Mouse (Mus musculus) neural tube, embryonic 15.5 days (tissue): ENCODE data around the gene Borcs6. TPM values are rescaled to one million over a fixed set of nuclear protein-coding genes. Genes with fewer than 3 reads are reported as not detected.

Experiments
- ATAC-seq: fragments of 200-750 bp; cut with Nextera tagmentation; 2 replicates; pipeline ENCODE4 v1.8.0; 2017; ENCODE audit warnings: mild to moderate bottlenecking, moderate TSS enrichment, moderate library complexity; ENCODE audit not compliant: low FRiP score
- H3K27ac ChIP-seq: fragments of 300-500 bp; sonication (generic); replicated peaks from 2 replicates; pipeline ENCODE4 v1.5.1; 2015; ENCODE audit warnings: mild to moderate bottlenecking, inconsistent platforms
- H3K27me3 ChIP-seq: fragments of 300-500 bp; sonication (generic); replicated peaks from 2 replicates; pipeline ENCODE4 v1.6.1; 2015; ENCODE audit warnings: inconsistent platforms
- H3K36me3 ChIP-seq: fragments of 300-500 bp; sonication (generic); 2 replicates; pipeline ENCODE4 v1.6.1; 2015; ENCODE audit warnings: inconsistent platforms
- H3K4me1 ChIP-seq: fragments of 300-500 bp; sonication (generic); 2 replicates; pipeline ENCODE4 v1.6.1; 2015; ENCODE audit warnings: inconsistent platforms
- H3K4me2 ChIP-seq: fragments of 300-500 bp; sonication (generic); 2 replicates; pipeline ENCODE4 v1.6.1; 2015; ENCODE audit warnings: inconsistent platforms, mild to moderate bottlenecking, moderate library complexity
- H3K4me3 ChIP-seq: fragments of 300-500 bp; sonication (generic); replicated peaks from 2 replicates; pipeline ENCODE4 v1.5.1; 2015; ENCODE audit warnings: mild to moderate bottlenecking, inconsistent platforms
- H3K9ac ChIP-seq: fragments of 300-500 bp; sonication (generic); replicated peaks from 2 replicates; pipeline ENCODE4 v1.6.1; 2015; ENCODE audit warnings: mild to moderate bottlenecking, inconsistent platforms
- H3K9me3 ChIP-seq: fragments of 300-500 bp; sonication (generic); replicated peaks from 2 replicates; pipeline ENCODE4 v1.6.1; 2016; ENCODE audit warnings: inconsistent platforms
- WGBS: fragments of 180-500 bp; shearing (Covaris S2); methylation state at CpG from one replicate; pipeline ENCODE4 v1.1.7; 2015; ENCODE audit warnings: mixed read lengths; 5-methylcytosine and 5-hydroxymethylcytosine counted together
- polyA plus RNA-seq: library from polyadenylated mRNA; unstranded; fragments of >200 nt; fragmentation: Nextera tagmentation; extraction: Ambion mirVana; gene quantifications from 2 replicates; pipeline ENCODE4 v1.2.1, GENCODE M21; 2015

Borcs6 gene
- polyA plus RNA-seq, 1 experiment from 2014 or later, result 24.0 TPM

DNA sequence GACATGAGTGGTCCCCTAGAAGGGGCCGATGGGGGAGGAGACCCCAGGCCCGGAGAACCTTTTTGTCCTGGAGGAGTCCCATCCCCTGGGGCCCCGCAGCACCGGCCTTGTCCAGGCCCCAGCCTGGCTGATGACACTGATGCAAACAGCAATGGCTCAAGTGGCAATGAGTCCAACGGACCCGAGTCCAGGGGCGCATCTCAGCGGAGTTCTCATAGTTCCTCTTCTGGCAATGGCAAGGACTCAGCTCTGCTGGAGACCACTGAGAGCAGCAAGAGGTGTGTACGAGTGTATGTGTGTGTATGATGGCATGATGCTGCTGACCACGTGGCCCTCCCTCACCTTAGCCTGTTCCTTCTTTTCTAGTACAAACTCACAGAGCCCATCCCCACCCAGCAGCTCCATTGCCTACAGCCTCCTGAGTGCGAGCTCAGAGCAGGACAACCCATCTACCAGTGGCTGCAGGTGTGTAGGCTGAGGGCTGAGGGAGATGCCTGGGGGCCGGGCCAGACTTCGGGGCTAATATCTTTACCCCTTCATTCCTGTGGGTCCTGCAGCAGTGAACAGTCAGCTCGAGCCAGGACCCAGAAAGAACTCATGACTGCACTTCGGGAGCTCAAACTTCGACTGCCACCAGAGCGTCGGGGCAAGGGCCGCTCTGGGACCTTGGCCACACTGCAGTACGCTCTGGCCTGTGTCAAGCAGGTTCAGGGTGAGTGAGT lies 41.3 kb downstream of the Borcs6 start:
- Histone ChIP-seq H3K27ac (no peak overlapping the region), H3K4me3 (peak overlapping the region; percentile 58), H3K9ac (peak overlapping the region; percentile 72), H3K27me3 (no peaks in the 10 kb centered on the region), H3K4me2 (peak overlapping the region; percentile 95), H3K9me3 (no peaks in the 10 kb centered on the region), H3K36me3 (peaks cover 50% of the 10 kb centered on the region), H3K4me1 (peaks cover 53% of the 10 kb centered on the region)
- 91% methylated on average over 20 of the region's 20 CpGs for WGBS
- ATAC-seq, result no peak

- H3K27ac ChIP-seq, result no peak overlapping the region
- H3K4me2 ChIP-seq, result no peak overlapping the region
- H3K27me3 ChIP-seq, result no peaks in the 10 kb centered on the region
- no peak overlapping the region for H3K9ac ChIP-seq
- H3K9me3 ChIP-seq, result no peaks in the 10 kb centered on the region
- no peak overlapping the region for H3K4me3 ChIP-seq
- ATAC-seq, result no peak
- H3K36me3 ChIP-seq, result peaks cover 58% of the 10 kb centered on the region
- WGBS, result 92% methylated on average over 21 of the region's 21 CpGs
- H3K4me1 ChIP-seq, result peaks cover 43% of the 10 kb centered on the region
These were observed 42.3 kb downstream of the Borcs6 start for GRCm38 (mm10) chr11:69101604-69102402.

DNA sequence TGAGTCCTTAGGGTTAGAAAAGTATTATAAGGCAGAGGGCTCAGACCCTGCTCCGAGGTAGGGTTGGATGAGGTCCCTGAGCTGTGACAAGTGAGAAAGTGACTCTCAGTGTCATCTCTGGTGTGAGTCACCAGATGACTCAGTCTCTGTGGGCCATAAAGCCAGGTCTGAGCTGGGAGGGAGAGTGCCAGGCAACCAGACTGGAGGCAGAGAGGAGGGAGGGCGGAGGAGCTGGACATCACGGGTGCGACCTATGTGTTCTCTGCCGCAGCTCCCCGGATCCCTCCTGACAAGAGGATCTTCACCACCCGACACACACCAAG lies 42.8 kb downstream of the Borcs6 start:
- H3K4me3 ChIP-seq, result no peak overlapping the region
- H3K27ac ChIP-seq, result no peak overlapping the region
- no peak overlapping the region for H3K9ac ChIP-seq
- H3K4me2 ChIP-seq, result no peak overlapping the region
- H3K27me3 ChIP-seq, result no peaks in the 10 kb centered on the region
- ATAC-seq, result no peak
- no peaks in the 10 kb centered on the region for H3K9me3 ChIP-seq
- peaks cover 38% of the 10 kb centered on the region for H3K4me1 ChIP-seq
- 95% methylated on average over 7 of the region's 7 CpGs for WGBS
- H3K36me3 ChIP-seq, result peaks cover 63% of the 10 kb centered on the region

- no peak for ATAC-seq
- Histone ChIP-seq H3K9me3 (no peaks in the 10 kb centered on the region), H3K4me3 (no peak overlapping the region), H3K9ac (0 out of 2 replicates have a peak overlapping the region, but pooled peaks have one; percentile 7), H3K27ac (no peak overlapping the region), H3K4me2 (no peak overlapping the region), H3K27me3 (no peaks in the 10 kb centered on the region), H3K4me1 (peaks cover 30% of the 10 kb centered on the region), H3K36me3 (peaks cover 71% of the 10 kb centered on the region)
- WGBS, result 96% methylated on average over 14 of the region's 14 CpGs
These were observed 43.6 kb downstream of the Borcs6 start for GRCm38 (mm10) chr11:69103121-69103520.

GRCm38 (mm10) chr11:69103531-69104435 lies 44.3 kb downstream of the Borcs6 start:
- ATAC-seq, result no peak
- no peaks in the 10 kb centered on the region for H3K27me3 ChIP-seq
- WGBS, result 91% methylated on average over 15 of the region's 15 CpGs
- peaks cover 24% of the 10 kb centered on the region for H3K4me1 ChIP-seq
- no peaks in the 10 kb centered on the region for H3K9me3 ChIP-seq
- no peak overlapping the region for H3K4me2 ChIP-seq
- no peak overlapping the region for H3K4me3 ChIP-seq
- peaks cover 77% of the 10 kb centered on the region for H3K36me3 ChIP-seq
- H3K27ac ChIP-seq, result no peak overlapping the region
- 0 out of 2 replicates have a peak overlapping the region, but pooled peaks have one; percentile 7 for H3K9ac ChIP-seq

GRCm38 (mm10) chr11:69104487-69104886 lies 45.0 kb downstream of the Borcs6 start:
- peaks cover 84% of the 10 kb centered on the region for H3K36me3 ChIP-seq
- no peaks in the 10 kb centered on the region for H3K9me3 ChIP-seq
- no peaks in the 10 kb centered on the region for H3K27me3 ChIP-seq
- H3K27ac ChIP-seq, result no peak overlapping the region
- 92% methylated on average over 14 of the region's 14 CpGs for WGBS
- no peak overlapping the region for H3K4me2 ChIP-seq
- peaks cover 18% of the 10 kb centered on the region for H3K4me1 ChIP-seq
- no peak overlapping the region for H3K9ac ChIP-seq
- no peak overlapping the region for H3K4me3 ChIP-seq
- ATAC-seq, result no peak

- no peak for ATAC-seq
- no peak overlapping the region for H3K9ac ChIP-seq
- H3K27me3 ChIP-seq, result no peaks in the 10 kb centered on the region
- peaks cover 85% of the 10 kb centered on the region for H3K36me3 ChIP-seq
- no peak overlapping the region for H3K27ac ChIP-seq
- no peaks in the 10 kb centered on the region for H3K9me3 ChIP-seq
- no peak overlapping the region for H3K4me2 ChIP-seq
- H3K4me1 ChIP-seq, result peaks cover 11% of the 10 kb centered on the region
- WGBS, result 91% methylated on average over 6 of the region's 6 CpGs
- no peak overlapping the region for H3K4me3 ChIP-seq
These were observed 45.7 kb downstream of the Borcs6 start for GRCm38 (mm10) chr11:69105227-69105626.

DNA sequence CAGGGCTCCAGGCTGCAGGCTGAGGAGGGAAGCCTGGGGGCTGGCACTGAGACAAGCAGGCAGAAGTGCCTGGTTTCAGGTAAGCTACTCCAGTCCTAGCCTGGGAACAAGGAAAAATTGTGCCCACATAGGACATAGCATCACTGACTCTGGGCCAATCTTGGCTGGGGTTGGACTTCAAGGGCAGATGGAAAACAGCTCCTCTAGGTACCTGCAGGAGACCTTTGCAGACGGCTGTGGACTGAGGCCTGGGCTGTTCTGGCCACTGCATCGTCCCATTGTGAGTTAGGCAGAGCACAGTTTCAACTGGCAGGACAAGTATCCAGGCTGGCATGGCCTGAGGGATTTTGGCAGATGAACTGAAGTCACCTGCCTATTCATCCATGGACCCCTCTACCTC lies 46.3 kb downstream of the Borcs6 start:
- 94% methylated on average over 2 of the region's 2 CpGs for WGBS

DNA sequence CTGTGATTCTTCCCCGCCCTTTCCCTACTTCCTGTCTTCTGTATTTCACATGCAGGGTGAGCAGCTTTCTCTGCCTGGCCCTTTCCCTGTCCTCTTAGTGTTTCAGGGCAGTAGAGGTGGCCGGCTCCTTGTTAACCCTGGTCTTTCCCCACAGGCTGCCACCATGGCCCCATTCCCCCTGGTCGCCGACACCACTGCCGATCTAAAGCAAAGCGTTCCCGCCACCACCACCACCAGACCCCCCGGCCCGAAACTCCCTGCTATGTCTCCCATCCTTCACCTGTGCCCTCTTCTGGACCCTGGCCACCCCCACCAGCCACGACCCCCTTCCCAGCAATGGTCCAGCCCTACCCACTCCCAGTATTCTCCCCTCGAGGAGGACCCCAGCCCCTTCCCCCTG lies 46.8 kb downstream of the Borcs6 start:
- WGBS, result 93% methylated on average over 9 of the region's 11 CpGs
- H3K4me1 ChIP-seq, result peaks cover 2% of the 10 kb centered on the region
- H3K9me3 ChIP-seq, result no peaks in the 10 kb centered on the region
- H3K4me3 ChIP-seq, result no peak overlapping the region
- H3K36me3 ChIP-seq, result peaks cover 78% of the 10 kb centered on the region
- no peak overlapping the region for H3K9ac ChIP-seq
- no peaks in the 10 kb centered on the region for H3K27me3 ChIP-seq
- ATAC-seq, result no peak
- no peak overlapping the region for H3K4me2 ChIP-seq
- H3K27ac ChIP-seq, result no peak overlapping the region

More for the DNA sequence above, 46.3 kb downstream of the Borcs6 start:
- H3K4me3 ChIP-seq, result no peak overlapping the region
- no peak overlapping the region for H3K4me2 ChIP-seq
- no peaks in the 10 kb centered on the region for H3K9me3 ChIP-seq
- H3K4me1 ChIP-seq, result peaks cover 5% of the 10 kb centered on the region
- no peak overlapping the region for H3K9ac ChIP-seq
- H3K27me3 ChIP-seq, result no peaks in the 10 kb centered on the region
- ATAC-seq, result no peak
- H3K27ac ChIP-seq, result no peak overlapping the region
- H3K36me3 ChIP-seq, result peaks cover 83% of the 10 kb centered on the region

GRCm38 (mm10) chr11:69106842-69107241 lies 47.3 kb downstream of the Borcs6 start:
- no peak for ATAC-seq
- H3K27ac ChIP-seq, result no peak overlapping the region
- no peak overlapping the region for H3K4me2 ChIP-seq
- no peak overlapping the region for H3K9ac ChIP-seq
- H3K36me3 ChIP-seq, result peaks cover 75% of the 10 kb centered on the region
- no peaks in the 10 kb centered on the region for H3K9me3 ChIP-seq
- H3K27me3 ChIP-seq, result no peaks in the 10 kb centered on the region
- peaks cover 8% of the 10 kb centered on the region for H3K4me1 ChIP-seq
- 82% methylated on average over 11 of the region's 11 CpGs for WGBS
- no peak overlapping the region for H3K4me3 ChIP-seq

DNA sequence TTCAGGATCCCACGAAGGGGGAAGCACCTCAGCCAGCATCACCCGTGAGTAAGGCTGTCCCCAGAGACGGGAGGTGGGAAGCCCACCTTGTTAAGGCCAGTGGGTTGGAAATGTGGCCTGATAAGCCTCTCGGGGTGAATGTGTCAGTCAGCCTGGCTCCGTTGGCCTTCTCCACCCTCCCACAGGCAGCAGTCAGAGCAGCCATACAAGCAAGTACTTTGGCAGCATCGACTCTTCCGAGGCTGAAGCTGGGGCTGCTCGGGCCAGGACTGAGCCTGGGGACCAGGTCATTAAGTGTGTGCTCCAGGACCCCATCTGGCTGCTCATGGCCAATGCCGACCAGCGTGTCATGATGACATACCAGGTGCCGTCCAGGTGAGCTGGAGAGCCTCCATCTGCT lies 48.2 kb downstream of the Borcs6 start:
- Histone ChIP-seq H3K4me2 (no peak overlapping the region), H3K27me3 (no peaks in the 10 kb centered on the region), H3K4me1 (peaks cover 10% of the 10 kb centered on the region), H3K9ac (no peak overlapping the region), H3K9me3 (no peaks in the 10 kb centered on the region), H3K4me3 (no peak overlapping the region), H3K36me3 (peaks cover 66% of the 10 kb centered on the region), H3K27ac (no peak overlapping the region)
- no peak for ATAC-seq
- WGBS, result 89% methylated on average over 11 of the region's 11 CpGs
